Mouse (Mus musculus) liver, embryonic 13.5 days (tissue): ENCODE measurements around the gene Ncapd2. TPM values are rescaled to one million over a fixed set of nuclear protein-coding genes. Genes with fewer than 3 reads are reported as not detected.

ENCODE experiments used
- ATAC-seq: fragments of 200-750 bp; cut with Nextera tagmentation; 2 replicates; pipeline ENCODE4 v1.8.0; 2017; ENCODE audit warnings: low read depth, mild to moderate bottlenecking, moderate number of reproducible peaks, moderate library complexity
- DNase-seq: peaks from one replicate; pipeline ENCODE4 v3.0.0; 2022
- H3K27ac ChIP-seq: fragments of 300-500 bp; sonication (generic); 2 replicates; pipeline ENCODE4 v1.5.1; 2015; ENCODE audit warnings: moderate library complexity, mild to moderate bottlenecking, inconsistent platforms
- H3K27me3 ChIP-seq: fragments of 300-500 bp; sonication (generic); 2 replicates; pipeline ENCODE4 v1.6.1; 2015; ENCODE audit warnings: mild to moderate bottlenecking, inconsistent platforms
- H3K36me3 ChIP-seq: fragments of 300-500 bp; sonication (generic); 2 replicates; pipeline ENCODE4 v1.6.1; 2015; ENCODE audit warnings: mild to moderate bottlenecking, inconsistent platforms
- H3K4me1 ChIP-seq: fragments of 300-500 bp; sonication (generic); replicated peaks from 2 replicates; pipeline ENCODE4 v1.6.1; 2015; ENCODE audit warnings: inconsistent platforms
- H3K4me2 ChIP-seq: fragments of 300-500 bp; sonication (generic); 2 replicates; pipeline ENCODE4 v1.6.1; 2015; ENCODE audit warnings: inconsistent platforms, mild to moderate bottlenecking, moderate library complexity
- H3K4me3 ChIP-seq: fragments of 300-500 bp; sonication (generic); replicated peaks from 2 replicates; pipeline ENCODE4 v1.5.1; 2015; ENCODE audit warnings: mild to moderate bottlenecking, inconsistent platforms
- H3K9ac ChIP-seq: fragments of 300-500 bp; sonication (generic); 2 replicates; pipeline ENCODE4 v1.6.1; 2015; ENCODE audit warnings: mild to moderate bottlenecking, inconsistent platforms
- H3K9me3 ChIP-seq: fragments of 300-500 bp; sonication (generic); replicated peaks from 2 replicates; pipeline ENCODE4 v1.6.1; 2016; ENCODE audit warnings: inconsistent platforms
- WGBS: fragments of 180-500 bp; shearing (Covaris S2); methylation state at CpG from one replicate; pipeline ENCODE4 v1.1.7; 2015; ENCODE audit not compliant: insufficient replicate concordance; 5-methylcytosine and 5-hydroxymethylcytosine counted together
- polyA plus RNA-seq: library from polyadenylated mRNA; unstranded; fragments of >200 nt; fragmentation: Nextera tagmentation; extraction: Ambion mirVana; gene quantifications from 2 replicates; pipeline ENCODE4 v1.2.1, GENCODE M21; 2015

Ncapd2 gene
- polyA plus RNA-seq, 1 experiment from 2014 or later, result 94.5 TPM

DNA sequence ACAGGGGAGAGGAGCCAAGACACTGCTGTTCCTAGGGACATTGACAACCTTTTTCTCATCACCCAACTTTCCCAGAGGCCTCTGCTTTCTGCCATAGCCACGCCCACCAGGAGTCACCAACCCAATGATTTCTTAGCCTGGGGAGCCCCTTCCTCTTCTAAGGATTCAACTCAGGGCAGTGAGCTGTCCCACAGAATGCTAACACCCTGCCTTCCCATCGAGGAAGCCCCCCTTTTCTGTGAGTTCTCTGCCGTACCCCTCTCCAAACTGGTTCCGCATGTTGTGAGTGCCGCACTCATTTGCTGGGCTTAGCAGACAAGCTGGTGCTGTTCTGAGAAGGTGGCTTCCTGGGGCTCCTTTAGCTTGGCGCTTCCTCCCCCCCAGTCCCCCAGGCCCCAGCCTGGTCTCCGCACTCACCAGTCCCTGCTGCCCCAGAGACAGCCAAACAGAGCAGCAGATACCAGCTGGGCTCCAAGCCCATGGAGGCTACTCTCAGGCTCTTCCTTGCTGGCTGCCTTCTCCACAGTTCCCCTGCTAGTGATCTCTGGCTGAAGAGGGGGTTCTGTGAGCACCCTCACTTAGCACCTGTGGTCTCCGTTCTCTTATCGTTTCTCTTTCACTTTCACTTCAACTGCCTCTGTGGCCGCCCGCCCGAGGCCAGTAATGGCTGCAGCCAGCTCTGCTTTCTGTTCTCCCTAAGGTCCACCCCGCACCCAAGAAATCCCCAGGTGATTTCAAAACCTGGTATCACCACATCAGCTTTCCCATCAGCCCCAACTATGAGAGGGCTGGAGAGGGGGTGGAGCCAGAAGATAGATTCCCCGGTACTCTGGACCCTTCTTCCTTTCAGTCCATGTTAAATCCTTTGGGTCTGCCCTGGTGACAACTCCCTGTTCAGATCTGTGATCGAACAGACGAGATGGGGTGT lies 39.9 kb upstream of the Ncapd2 start, which contains the start of gene Tapbpl:
Gene Tapbpl (minus strand): TSS at position 744 of the 928 bp plus-strand sequence.
- H3K9me3 ChIP-seq, result no peaks in the 10 kb centered on the region
- peak within 1 kb of the TSS; percentile 90 for H3K27ac ChIP-seq
- H3K27me3 ChIP-seq, result no peaks in the 10 kb centered on the region
- peak within 1 kb of the TSS; percentile 76 for H3K4me3 ChIP-seq
- peaks cover 3% of the 10 kb centered on the region; the same call in 1 of the 2 replicates for H3K36me3 ChIP-seq
- peak within 1 kb of the TSS; percentile 92 for H3K4me2 ChIP-seq
- H3K4me1 ChIP-seq, result peaks cover 36% of the 10 kb centered on the region
- peak within 1 kb of the TSS; percentile 87 for H3K9ac ChIP-seq
- ATAC-seq (peak; percentile 63), DNase-seq (peak; percentile 56)
- under 1% methylated on average over 16 of the region's 16 CpGs for WGBS

DNA sequence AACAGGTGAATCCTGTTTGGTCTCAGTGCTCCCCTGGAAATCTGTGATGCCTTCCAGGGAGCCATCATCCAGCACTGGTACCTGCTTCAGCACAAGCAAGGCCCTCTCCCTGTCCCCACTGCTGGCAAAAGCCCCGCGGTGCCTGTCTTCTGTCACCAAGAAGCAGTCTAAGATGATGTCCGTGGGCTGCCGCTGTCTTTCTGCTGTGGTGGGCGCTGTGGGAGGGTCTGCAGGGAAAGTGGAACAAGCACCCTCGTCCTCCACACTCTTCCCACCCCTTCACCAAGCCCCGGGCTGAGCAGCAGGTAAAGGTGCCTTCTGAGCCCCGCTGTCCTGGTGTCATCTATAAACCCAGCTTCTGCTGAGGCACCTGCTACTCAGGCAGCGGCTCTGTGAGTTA lies 39.1 kb upstream of the Ncapd2 start:
- H3K4me1 ChIP-seq, result peaks cover 36% of the 10 kb centered on the region
- WGBS, result 58% methylated on average over 9 of the region's 9 CpGs
- no peaks in the 10 kb centered on the region for H3K9me3 ChIP-seq
- H3K4me3 ChIP-seq, result peak overlapping the region; percentile 76
- peaks cover 5% of the 10 kb centered on the region; the same call in 1 of the 2 replicates for H3K36me3 ChIP-seq
- ATAC-seq, result no peak
- peak overlapping the region; percentile 20; the same call in 1 of the 2 replicates for H3K9ac ChIP-seq
- peak overlapping the region; percentile 90; the same call in 1 of the 2 replicates for H3K27ac ChIP-seq
- DNase-seq, result no peak
- H3K4me2 ChIP-seq, result peak overlapping the region; percentile 92
- H3K27me3 ChIP-seq, result no peaks in the 10 kb centered on the region

DNA sequence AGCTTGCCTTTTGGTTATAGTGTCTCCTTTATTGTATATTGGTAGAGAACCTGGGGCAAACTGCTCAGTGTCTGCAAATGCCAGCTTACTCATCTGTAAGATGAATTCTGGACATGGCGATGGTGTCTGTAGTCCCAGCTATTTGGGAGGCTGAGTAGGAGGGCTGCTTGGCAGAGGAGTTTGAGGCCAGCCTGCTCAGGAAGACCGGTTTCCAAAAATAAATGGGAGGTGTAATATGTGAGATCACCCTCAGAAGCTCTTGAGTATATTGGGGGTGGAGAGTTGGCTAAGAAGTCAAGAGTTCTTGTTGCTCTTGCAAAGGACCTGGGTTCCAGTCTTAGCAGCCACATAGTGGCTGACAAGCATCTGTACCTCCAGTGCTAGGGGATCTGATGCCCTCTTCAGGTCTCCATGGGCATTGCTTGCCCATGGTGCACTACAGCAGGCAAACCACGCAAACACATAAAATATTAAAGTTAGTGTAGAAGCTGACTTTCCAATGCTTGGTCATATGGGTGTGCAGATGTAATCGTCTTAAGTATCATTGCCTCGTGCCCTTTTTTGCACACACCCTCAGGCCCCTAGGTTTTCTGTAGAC lies 34.1 kb upstream of the Ncapd2 start:
- Histone ChIP-seq H3K36me3 (peaks cover 16% of the 10 kb centered on the region), H3K27me3 (no peaks in the 10 kb centered on the region), H3K9ac (no peak overlapping the region), H3K4me2 (no peak overlapping the region), H3K4me1 (peaks cover 2% of the 10 kb centered on the region), H3K4me3 (no peak overlapping the region), H3K27ac (no peak overlapping the region), H3K9me3 (no peaks in the 10 kb centered on the region)
- DNase-seq (no peak), ATAC-seq (no peak)
- 67% methylated on average over 5 of the region's 5 CpGs for WGBS

DNA sequence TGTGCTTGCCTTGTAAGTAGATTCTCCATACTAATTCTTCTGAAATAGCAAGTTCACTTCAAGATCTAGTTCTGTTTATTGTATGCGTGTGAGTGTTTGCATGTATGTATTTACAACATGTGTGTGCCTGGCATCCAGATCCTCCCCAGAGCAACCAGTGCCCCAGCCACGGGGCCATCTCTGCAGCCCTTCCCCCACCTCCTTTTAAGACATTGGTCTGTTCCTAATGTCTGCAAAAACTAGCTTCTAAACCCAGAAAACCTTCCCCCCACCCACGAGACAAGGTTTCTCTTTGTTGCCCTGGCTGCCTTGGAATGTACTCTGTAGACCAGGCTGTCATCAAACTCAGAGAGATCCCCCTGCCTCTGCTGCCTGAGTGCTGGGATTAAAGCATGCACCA lies 31.1 kb upstream of the Ncapd2 start:
- WGBS, result 63% methylated on average over 3 of the region's 3 CpGs
- H3K9me3 ChIP-seq, result no peaks in the 10 kb centered on the region
- H3K27me3 ChIP-seq, result no peaks in the 10 kb centered on the region
- H3K36me3 ChIP-seq, result peaks cover 16% of the 10 kb centered on the region
- H3K9ac ChIP-seq, result no peak overlapping the region
- ATAC-seq (no peak), DNase-seq (no peak)
- H3K4me3 ChIP-seq, result no peak overlapping the region
- no peaks in the 10 kb centered on the region for H3K4me1 ChIP-seq
- H3K27ac ChIP-seq, result no peak overlapping the region
- H3K4me2 ChIP-seq, result no peak overlapping the region

DNA sequence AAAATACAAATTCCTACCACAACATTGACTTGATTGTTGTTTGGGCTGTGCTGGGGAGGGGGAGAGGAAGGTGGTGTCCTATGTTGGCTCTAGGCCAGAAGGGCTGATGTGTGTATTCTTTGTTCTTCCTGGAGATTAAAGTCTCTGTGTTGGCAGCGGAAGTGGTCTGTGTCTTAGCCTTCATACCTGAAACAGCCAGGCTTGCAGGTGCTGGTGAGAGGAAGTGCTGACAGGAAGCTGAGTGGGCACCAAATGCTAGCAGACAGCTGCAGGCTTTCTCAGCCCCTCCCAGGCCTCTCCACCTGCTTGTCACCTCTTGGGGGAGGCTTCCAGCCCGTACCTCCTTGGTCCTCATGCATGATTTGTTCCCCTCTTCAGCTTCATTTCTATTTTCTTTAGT lies 30.6 kb upstream of the Ncapd2 start:
- Histone ChIP-seq H3K36me3 (peaks cover 16% of the 10 kb centered on the region), H3K27ac (no peak overlapping the region), H3K9me3 (no peaks in the 10 kb centered on the region), H3K4me2 (no peak overlapping the region), H3K4me3 (no peak overlapping the region), H3K9ac (no peak overlapping the region), H3K4me1 (peaks cover under 1% of the 10 kb centered on the region), H3K27me3 (no peaks in the 10 kb centered on the region)
- DNase-seq, result no peak
- 52% methylated on average over 2 of the region's 2 CpGs for WGBS
- no peak for ATAC-seq

DNA sequence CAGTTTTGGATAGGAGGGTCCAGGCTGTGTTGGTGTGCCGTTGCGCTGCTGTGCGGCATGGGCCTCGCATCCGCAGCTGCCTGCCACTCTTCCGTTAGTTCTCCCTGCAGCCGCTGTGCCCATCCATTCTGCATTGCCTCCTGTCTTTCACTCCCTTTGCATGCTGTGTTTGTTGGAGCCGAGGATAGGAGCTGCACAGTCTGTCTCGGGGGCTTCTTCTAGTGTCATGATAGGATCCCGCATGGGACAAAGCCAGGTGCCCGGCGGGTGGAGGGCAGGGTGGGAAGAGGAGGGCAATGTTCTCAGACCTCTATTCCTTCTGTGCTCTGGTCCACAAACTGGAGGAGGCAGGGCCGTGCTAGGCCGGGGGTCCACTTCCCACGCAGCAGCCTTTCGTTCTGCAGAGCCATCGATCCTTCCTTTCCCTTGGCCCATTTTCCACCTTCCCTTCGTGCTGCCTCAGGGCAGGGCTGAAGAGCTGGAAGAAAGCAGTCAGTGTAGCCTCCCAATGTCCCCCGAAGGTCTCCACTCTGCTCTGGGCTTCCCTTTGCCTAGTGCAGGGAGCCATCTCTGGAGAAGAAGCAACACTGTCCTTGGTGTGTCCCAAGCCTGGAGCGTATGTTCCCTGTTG lies 29.7 kb upstream of the Ncapd2 start:
- no peak overlapping the region for H3K27ac ChIP-seq
- WGBS, result 84% methylated on average over 20 of the region's 20 CpGs
- H3K9ac ChIP-seq, result no peak overlapping the region
- H3K4me3 ChIP-seq, result no peak overlapping the region
- H3K27me3 ChIP-seq, result no peaks in the 10 kb centered on the region
- H3K4me2 ChIP-seq, result no peak overlapping the region
- DNase-seq (no peak), ATAC-seq (no peak)
- peaks cover 10% of the 10 kb centered on the region for H3K4me1 ChIP-seq
- H3K9me3 ChIP-seq, result no peaks in the 10 kb centered on the region
- peaks cover 11% of the 10 kb centered on the region for H3K36me3 ChIP-seq

DNA sequence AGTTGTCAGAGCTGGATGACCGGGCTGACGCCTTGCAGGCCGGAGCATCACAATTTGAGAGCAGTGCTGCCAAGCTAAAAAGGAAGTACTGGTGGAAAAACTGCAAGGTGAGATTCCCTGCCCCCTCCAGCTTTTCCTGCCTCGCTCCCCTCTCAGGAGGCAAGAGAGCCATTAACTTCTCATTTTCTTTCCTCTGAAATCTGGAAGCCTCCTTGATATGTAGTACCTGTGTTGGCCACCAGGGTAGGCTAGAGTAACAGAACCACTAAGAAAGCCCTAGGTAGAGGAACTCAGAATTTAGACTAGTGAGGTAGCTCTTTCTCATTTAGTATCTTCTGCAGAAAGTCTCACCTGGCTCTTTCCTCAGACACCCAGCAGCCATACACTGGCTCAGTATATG lies 27.5 kb upstream of the Ncapd2 start:
- no peak overlapping the region for H3K4me2 ChIP-seq
- H3K9me3 ChIP-seq, result no peaks in the 10 kb centered on the region
- H3K4me3 ChIP-seq, result no peak overlapping the region
- H3K36me3 ChIP-seq, result 0 out of 2 replicates have a peak, but pooled peaks cover 11% of the 10 kb centered on the region
- H3K9ac ChIP-seq, result no peak overlapping the region
- peaks cover 2% of the 10 kb centered on the region for H3K27me3 ChIP-seq
- H3K4me1 ChIP-seq, result peaks cover 16% of the 10 kb centered on the region
- H3K27ac ChIP-seq, result no peak overlapping the region
- 74% methylated on average over 4 of the region's 4 CpGs for WGBS
- ATAC-seq (no peak), DNase-seq (peak; percentile 35)

DNA sequence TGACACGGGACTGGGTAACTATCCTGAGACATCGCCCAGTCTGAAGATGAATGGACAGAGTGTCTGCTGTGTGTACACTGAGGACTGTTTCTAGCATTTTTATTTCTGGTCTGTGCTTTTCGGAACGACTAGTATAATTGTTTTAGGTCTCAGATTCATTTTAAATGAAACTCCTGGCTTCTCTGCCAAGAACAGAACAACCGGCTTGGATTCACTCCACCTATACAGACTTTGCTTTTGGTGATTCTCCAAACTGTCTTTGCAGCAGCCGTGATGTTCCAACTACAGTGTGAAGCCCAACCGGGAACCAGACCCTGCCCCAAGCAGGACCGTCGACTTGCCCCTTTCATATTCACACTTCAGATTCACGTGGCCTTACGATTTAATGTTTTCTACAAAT lies 26.4 kb upstream of the Ncapd2 start:
- Histone ChIP-seq H3K27ac (no peak overlapping the region), H3K27me3 (peaks cover 13% of the 10 kb centered on the region), H3K4me1 (peaks cover 16% of the 10 kb centered on the region), H3K4me3 (no peak overlapping the region), H3K9ac (no peak overlapping the region), H3K4me2 (no peak overlapping the region), H3K36me3 (0 out of 2 replicates have a peak, but pooled peaks cover 5% of the 10 kb centered on the region), H3K9me3 (no peaks in the 10 kb centered on the region)
- DNase-seq (no peak), ATAC-seq (no peak)
- WGBS, result 80% methylated on average over 11 of the region's 11 CpGs

DNA sequence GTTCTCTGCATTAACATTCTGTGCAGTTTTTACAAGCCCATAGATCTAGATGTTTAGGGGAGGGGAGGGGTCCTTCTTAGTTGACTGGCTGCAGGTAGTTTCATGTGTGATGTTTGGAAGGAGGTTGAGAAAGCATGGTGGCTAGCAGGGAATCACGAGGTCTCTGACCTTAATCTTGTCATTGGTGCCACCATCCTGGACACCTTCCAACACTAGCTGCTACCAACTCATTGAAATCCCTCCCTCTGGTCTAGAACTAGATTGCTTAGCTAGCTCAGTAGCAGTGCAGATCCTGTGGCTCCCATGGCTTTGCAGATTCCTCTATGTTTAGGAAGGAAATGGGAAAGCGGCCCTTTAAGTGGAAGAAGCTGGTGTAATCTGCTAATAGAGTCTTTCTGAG lies 25.4 kb upstream of the Ncapd2 start:
- Histone ChIP-seq H3K4me2 (peak overlapping the region; percentile 96), H3K9me3 (no peaks in the 10 kb centered on the region), H3K9ac (peak overlapping the region; percentile 86; the same call in 1 of the 2 replicates), H3K4me3 (peak overlapping the region; percentile 79; the same call in 1 of the 2 replicates), H3K4me1 (peaks cover 16% of the 10 kb centered on the region), H3K27ac (no peak overlapping the region), H3K27me3 (peaks cover 21% of the 10 kb centered on the region), H3K36me3 (0 out of 2 replicates have a peak, but pooled peaks cover 4% of the 10 kb centered on the region)
- ATAC-seq (no peak), DNase-seq (no peak)
- WGBS, result 58% methylated on average over 2 of the region's 2 CpGs

DNA sequence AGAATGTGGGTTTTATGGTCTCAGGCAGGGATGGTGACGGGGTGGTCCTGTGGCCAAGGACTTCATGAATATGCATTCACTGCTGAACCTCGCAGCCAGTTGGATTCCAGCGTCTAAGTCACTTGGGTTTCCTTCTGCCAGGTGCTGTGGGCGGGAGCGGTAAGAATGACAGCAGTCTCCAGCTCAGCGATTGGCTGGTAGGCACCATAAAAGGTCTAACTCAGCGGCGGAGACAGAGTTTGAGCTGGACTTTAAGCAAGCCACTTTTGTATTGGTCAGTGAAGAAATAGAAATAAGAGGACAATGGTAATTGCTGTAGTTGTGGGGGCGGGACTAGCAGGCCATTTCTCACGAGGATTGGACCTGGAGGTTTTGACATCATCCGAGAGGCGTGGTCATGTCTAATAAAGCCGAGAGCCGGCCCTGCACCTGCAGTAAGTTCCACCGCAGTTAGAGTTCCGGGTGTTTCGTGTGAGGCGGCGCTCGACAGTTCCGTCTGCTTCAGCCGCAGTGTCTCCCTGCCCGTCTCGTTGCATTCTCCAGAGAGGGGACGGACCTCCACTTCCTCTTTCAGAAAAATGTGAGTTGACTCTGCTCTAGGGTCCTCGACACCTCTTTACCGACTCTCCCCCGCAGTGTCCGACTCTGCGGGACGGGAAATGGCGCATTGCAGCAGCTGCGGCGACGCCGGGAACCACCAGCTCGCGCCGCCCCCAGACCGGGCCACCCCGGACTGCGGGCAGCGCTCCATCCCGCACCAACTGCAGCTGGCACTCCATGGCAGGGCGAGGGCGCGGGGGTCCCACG lies 23.9 kb upstream of the Ncapd2 start, which contains the start of gene Vamp1:
Gene Vamp1 (plus strand): TSS at position 404 of the 807 bp plus-strand sequence.
- H3K27me3 ChIP-seq, result peaks cover 25% of the 10 kb centered on the region
- H3K27ac ChIP-seq, result peak within 1 kb of the TSS; percentile 74
- H3K4me1 ChIP-seq, result peaks cover 16% of the 10 kb centered on the region
- under 1% methylated on average over 48 of the region's 48 CpGs for WGBS
- H3K9me3 ChIP-seq, result no peaks in the 10 kb centered on the region
- H3K4me3 ChIP-seq, result peak within 1 kb of the TSS; percentile 79
- H3K36me3 ChIP-seq, result no peaks in the 10 kb centered on the region
- peak within 1 kb of the TSS; percentile 86 for H3K9ac ChIP-seq
- ATAC-seq, result peak; percentile 95
- peak; percentile 90 for DNase-seq
- H3K4me2 ChIP-seq, result peak within 1 kb of the TSS; percentile 96
